Mouse (Mus musculus): ENCODE measurements around the gene Mocs1.

The Mocs1 gene

DNA sequence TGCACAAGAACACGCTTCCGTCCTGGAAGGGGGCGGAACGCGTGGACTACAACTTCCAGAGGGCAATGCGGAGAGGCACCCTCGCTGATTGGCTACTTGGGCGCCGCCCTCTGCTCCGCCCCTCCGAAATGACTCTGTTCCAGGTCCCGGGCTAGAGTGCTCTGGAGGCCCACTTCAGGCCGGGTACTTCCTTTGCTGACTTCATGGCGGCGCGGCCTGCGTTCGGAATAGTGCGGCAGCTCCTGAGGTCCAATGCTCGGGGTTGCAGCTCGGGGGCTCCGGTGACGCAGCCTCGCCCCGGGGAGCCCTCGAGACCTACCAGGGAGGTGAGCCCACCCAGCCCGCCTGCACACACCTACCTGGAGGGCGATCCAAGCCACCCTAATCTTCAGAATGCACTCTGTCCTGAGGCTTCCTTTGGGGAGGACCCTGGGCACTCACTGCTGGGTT lies at the start of gene Mocs1:
TSS of gene Mocs1 (plus strand) at position 124 of the 450 bp plus-strand sequence.
- DNase-seq, result peak; percentile 93

DNA sequence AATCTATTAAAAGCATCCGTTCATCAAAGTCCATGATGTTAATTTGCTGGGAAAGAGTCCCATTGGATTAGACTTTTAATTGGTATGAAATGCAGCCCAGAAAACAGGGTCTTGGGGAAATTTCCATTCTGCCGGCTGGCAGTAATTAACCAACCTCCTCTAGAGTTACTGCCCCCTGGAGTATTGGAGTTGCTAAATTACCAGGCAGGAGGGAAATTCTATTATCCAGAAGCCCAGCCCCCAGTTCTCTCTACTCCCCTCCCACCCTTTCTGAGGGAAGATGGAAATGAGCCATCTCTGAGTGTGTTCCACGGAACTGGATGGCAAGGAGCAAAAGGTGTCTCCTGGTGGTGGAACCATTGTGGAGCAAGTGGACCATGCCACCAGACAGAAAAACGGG lies 48.5 kb upstream of the Mocs1 start:
- DNase-seq, result no peak

DNA sequence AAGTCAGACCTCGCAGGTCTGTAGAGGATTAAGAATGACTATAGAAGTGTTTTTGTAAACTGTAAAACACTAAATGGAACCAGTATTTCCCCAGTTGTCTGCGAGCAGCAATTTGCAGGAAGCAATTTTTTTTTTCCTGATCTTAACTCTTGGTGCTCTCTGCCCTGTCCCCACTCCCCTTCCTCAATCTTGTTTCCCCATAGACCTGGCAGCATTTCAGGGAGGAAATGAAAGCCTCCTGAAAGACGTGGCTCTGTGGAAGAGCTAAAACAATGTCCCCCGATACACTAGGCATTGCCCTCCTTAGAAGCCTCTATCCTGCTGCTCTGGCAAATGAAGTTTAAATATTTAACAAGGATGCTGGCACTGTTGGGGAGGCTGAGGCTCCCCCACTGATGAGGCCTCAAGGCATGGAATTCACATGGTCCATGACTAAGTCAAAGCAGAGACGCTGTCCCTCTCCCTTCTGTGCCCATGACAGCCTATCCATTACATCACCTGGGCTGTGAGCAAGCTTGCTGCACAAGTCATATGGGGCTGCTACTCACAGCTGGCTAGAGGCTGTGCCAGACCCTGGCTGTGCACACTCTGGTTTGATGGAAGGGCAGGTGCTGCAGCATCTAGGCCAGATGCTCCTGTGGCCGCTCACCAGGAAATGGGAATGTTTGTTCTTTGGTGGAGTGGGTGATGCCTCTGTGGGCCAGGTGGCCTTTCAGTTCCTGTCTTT lies 43.8 kb upstream of the Mocs1 start:
- DNase-seq, result peak; percentile 6

- DNase-seq, result no peak
These were observed 40.4 kb upstream of the Mocs1 start for GRCm38 (mm10) chr17:49387741-49388140.

DNA sequence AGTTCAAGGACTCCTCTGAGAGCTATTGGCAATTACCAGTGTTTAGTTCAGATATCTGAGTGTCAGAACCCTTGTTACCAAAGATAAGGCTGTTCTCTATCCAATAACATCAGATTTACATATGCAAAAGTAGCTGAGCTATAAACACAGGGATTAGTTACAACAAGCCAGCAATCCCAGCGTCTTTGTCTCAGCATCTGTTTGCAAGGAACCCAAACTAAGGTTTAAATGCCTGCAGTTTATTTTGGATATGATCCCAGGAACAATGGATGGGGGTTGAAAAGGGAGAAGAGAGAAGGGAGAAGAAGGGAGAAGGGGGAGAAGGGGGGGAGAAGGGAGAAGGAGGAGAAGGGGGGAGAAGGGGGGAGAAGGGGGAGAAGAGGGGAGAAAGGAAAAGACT lies 35.4 kb upstream of the Mocs1 start:
- DNase-seq, result no peak

- no peak for DNase-seq
These were observed 33.3 kb upstream of the Mocs1 start for GRCm38 (mm10) chr17:49394836-49395235.

DNA sequence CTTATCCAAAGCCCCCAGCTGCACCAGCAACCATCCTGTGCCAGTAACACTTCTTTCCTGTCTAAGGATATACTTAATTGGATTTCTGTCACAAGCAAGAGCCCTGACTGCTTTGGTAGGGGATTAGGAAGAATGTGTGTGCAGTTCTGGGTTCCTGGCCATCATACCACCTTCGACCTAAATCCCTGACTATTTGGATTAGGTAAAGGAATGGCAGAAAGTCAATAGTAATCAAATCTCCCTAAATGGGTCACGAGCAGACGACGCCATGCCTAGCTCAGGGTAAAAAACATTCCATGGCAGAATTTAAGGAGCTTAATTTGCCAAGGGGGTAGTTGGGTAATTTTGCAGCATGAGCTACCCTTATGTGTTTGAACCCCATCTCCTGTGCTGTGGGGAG lies 28.6 kb upstream of the Mocs1 start:
- DNase-seq, result peak; percentile 50

DNA sequence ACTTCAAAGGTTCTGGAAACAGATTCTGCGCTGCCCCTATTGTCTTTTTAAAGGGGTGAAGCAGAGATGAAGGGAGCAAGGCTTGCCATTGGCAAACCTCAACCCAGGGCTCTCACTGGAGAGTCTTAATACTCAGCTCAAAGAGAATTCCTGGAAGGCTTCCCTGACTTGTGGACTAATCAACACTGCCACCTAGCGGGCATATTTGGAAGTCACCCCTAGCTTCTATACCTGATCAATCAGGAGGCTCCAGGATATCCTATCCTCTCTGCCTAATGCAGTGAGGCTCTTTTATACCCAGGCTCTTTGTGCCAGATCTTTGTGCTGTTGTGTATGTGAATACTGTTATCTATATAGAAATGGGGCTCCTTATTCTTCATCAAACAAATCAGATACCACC lies 28.0 kb upstream of the Mocs1 start:
- DNase-seq, result peak; percentile 84

DNA sequence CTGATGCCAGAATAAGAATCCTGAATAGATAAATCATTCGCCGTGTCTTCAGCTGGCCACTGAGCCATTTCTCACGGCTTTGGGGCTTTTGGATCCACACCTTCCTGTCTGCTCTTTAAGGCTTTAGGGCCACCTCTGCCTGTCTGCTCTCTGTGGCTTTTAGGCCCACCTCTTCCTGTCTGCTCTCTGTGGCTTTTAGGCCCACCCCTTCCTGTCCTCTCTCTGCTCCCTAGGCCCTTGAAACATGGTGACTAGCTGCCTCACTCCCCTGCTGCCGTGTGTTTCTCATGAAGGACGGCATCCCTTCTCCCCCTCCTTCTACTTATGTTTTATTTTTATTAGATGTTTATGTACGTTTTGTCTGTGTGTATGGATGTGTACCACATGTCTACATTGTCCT lies 25.0 kb upstream of the Mocs1 start:
- no peak for DNase-seq

GRCm38 (mm10) chr17:49405927-49406326 lies 22.2 kb upstream of the Mocs1 start:
- DNase-seq, result no peak

DNA sequence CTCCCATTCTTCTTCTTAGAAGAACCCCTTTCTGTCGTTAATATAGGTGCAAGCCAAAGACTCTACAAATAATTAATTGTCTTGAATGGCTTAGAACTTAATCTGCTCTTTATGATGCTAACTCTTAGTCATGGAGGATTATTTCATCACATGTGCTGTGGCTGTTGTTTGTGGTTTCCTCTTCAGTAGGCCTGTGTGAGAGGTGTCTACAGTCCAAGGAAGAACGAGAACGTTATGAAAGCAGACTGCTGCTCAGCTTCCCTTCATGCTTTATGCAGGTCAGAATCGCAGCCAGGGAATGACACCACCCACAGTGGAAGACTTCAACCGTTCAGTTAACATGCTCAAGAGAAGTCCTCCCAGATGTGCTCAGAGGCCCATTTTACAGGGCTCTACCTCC lies 15.2 kb upstream of the Mocs1 start:
- no peak for DNase-seq

GRCm38 (mm10) chr17:49413554-49413953 lies 14.6 kb upstream of the Mocs1 start:
- peak; percentile 37 for DNase-seq

GRCm38 (mm10) chr17:49416228-49416627 lies 11.9 kb upstream of the Mocs1 start:
- no peak for DNase-seq

- DNase-seq, result no peak
These were observed 8.3 kb upstream of the Mocs1 start for GRCm38 (mm10) chr17:49419813-49420212.

DNA sequence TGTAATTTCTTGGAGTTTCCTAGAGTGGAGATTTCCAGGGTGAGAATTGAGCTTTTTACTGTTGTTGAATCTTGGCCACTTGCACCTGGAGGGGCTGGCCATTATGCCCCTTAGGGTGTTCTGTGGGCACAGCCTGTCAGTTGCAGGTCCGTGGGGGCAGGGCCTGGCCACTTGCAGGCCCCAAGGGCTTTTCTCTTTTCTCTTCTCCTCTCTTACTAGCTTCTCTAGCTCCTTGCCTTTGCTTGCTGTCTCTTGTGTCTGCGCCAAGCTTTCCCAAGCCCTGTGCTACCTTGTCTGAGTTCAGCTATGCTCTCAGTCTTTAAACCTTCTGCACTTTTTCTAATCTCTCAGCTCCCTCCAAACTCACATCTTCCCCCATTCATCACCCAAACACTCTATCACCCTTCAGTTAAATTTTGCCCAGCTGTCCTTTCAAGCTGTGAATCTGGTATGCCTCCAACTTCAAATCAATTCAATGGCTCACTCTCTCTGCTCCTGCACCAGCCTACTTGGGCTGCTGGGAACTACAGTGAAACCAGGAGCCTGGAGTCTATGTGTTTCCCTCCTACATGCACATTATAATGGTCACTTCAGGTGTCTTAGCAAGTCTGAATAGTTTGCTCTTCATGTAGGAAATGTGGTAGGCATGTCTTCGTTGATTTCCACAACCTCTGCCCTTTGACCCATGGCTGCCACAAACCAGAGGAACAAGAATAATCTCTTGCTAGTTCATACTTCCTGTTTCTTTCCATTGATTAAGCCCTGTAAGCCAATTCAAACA lies 5.7 kb upstream of the Mocs1 start:
- no peak for DNase-seq

- DNase-seq, result no peak
These were observed 5.2 kb upstream of the Mocs1 start for GRCm38 (mm10) chr17:49423067-49423325.

GRCm38 (mm10) chr17:49423872-49424271 lies 4.3 kb upstream of the Mocs1 start:
- no peak for DNase-seq

DNA sequence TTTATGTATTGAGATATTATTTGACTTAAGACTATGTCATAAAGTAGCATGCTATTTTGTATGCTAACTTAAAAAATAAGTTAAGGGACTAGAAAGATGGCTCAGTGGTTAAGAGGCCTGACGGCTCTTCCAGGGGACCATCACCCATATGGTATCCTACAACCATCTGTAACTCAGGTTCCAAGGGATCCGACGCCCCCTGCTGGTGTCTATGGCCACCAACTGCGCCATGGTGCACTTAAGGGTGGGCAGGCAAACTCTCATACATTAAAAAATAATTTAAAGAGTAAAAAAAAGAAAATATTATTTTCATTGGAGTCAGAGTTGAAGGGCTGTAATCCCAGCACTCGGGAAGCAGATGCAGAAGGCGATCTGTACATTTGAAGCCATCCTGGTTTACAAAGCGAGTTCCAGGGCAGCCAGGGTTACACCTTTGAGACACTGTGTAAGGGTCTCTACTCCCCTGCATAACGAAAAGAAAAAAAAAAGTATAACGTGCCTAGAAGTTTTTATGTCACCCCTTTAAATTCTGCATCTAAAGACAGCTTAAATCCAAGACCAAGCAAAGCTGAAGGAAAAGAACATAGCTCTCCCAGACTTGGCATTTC lies 427 bp upstream of the Mocs1 start:
- DNase-seq, result peak; percentile 37

- no peak for DNase-seq
These were observed 721 bp downstream of the Mocs1 start for GRCm38 (mm10) chr17:49428751-49429415.

DNA sequence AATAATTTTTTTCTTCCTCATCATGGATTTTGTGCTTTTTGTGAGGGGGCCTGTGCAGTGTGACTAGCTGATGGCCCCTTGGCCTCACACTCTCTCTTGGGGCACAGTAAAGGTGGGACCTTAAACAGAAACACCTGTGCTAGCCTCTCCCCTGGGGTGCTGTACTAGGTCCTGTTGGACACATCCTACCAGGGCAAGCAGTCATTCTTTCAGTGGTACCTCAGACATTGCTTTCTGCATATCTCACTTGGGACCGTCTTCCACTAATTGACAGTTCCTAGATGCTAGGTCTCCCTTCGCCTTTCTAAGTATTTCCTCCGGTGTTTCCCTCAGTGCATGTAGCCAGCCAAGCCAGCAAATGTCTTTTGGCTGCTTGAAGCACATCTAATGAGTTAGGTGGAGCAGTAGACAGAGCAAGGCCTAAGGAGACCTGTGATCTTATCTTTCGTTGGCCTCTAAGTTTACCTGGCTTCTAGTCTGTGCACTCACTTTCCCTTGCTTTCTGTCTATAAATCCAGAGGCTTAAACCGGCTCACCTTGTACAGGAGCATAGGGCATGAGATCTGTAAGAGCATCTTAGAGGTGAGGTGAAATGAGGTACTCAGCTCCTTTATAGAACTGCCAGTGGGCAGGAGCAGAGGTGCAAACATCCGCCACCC lies 1.4 kb downstream of the Mocs1 start:
- no peak for DNase-seq

DNA sequence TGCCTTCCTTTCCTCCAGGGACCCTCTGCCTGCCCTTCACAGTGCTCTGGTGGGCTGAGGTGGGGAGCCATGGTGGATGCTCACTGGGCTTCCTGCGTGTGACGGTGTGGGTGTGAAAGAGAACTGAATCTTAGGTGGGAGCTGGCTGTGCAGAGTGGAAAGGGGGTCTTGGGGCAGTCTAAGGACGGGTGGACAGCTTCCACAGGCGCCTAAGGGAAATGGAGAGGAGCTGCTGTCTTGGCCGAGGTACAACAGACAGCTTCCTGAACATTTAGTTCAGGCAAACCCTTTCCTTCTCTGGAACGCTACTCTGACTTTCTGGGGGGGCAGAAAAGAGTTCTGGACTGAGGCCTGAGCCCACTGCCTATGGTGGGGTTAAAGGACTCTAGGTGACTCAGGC lies 2.0 kb downstream of the Mocs1 start:
- DNase-seq, result no peak

GRCm38 (mm10) chr17:49431176-49431575 lies 3.0 kb downstream of the Mocs1 start:
- DNase-seq, result no peak

- peak; percentile 56 for DNase-seq
These were observed 4.0 kb downstream of the Mocs1 start for GRCm38 (mm10) chr17:49432071-49432711.
